Mouse (Mus musculus) frontal cortex, postnatal 14 days (tissue): Measurements from ENCODE around the gene Thrb.

Experiments
- DNase-seq, 2 experiments: peaks; one replicate each; pipeline ENCODE4 v3.0.0; 2022; ENCODE audit warnings: low spot score in 2 of 2

Gene Thrb

DNA sequence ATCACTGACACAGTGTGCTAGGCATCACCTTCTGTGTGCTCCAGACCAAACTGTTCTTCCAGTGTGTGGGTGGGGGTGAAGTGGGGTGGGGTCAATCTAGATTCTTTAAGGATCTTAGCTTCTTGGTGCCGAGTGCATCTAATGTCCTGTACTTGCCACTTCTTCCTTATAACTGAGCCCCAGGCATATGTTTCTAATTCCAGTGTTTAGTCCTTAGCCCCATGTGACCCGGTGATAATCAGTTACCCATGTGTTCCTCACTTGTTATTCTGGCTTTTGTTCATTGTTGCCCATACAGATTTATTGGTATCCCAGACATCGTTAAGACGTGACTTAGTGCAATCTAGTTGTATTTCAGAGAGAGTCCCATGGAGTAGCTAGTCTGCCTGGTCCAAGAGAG, 121.9 kb downstream of the Thrb start:
- DNase-seq: no peak

DNA sequence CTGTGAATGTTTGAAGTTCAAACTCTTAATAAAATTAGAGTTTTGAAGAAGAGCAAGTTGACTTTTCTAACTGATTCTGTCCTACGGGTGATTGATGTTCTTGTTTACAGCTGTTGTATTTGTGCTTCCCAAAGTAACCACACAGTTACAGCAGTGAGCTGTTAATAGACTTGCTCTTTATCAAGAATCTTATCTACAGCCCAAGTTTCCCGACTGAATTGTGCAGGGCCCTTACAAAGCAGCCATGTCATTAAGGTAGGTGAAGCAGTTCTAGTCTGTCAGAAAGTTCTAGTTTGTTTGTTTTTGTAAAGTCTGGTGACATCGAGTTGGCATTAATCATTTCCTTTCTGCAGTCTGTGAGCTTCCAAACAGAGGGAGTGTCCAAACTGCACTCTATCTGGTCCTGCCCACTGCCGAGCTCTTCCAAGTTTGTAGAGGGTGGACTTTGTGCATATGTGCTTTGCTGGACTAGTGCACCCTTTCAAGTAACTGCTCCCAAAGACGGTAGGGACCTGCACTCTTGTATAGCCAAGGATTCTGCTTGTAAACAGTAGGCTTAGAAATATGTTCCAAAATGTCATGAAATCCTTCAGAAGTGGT, 124.2 kb downstream of the Thrb start:
- no peak for DNase-seq

DNA sequence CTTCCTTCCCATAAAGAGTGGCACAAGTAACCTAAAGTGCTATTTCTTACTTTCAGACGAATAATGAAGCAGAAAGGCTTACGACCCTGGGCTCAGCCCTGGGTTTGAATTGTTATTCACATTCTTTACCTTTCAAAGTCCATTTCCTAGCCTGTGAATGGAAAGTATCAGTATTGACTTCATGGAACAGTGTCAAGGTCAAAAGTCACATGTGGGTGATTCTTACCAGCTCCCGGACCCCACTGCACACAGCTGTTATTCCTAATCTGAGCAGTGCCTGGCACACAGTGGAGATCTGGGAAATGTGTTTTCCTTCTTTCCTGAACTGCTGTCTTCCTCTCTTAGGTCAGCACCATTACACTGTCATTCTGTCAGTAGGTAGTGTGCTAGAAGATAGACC, 125.3 kb downstream of the Thrb start:
- DNase-seq: no peak

DNA sequence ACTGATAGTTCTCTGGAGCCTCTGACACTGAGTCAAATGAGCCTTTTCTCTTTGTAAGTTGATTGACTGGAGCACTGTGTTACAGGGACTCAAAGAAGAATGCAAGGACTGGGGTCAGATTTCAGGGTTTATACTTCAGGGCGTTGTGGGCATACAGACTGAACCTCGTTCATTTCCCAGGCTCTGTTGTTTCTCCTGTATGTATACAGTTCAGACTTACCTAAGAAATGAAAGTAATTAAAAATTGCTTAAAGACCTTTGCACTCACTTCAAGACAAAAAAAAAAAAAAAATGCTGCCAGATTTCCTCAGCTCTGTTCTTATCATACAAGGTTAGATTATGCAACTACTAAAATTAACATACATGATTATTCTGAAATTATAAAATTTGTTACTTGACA, 126.2 kb downstream of the Thrb start:
- no peak for DNase-seq

DNA sequence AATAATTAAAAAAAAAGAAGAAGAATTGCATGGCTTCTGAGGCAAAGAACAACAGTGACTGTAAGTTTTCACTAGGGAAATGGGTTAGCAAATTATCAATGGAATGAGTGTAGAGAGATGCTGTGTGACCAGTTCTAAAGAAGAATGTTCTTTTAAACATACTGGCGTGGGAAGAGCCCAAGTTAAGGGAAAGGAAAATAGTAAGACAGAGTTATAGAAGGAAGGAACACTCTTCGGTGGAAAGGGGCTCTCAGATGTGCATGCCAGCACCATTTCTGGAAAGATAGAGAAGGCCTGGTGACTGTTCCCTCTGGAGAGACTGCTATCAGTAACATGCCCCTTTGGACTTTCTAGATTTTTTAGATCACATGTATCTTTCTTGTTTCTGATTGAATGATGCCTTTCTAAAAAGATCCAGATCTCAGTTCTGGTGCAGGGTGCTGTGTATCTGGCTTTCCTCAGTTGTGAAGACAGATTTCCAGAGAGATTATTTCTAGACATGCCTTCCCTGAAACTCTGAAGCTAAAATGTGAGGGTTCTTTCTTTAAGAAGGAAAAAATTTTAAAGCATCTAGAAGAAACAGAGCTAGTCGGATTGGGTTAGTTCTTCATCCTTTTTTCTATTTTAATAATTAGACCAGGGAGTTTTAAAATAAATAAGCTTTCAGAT, 144.0 kb downstream of the Thrb start:
- no peak for DNase-seq

DNA sequence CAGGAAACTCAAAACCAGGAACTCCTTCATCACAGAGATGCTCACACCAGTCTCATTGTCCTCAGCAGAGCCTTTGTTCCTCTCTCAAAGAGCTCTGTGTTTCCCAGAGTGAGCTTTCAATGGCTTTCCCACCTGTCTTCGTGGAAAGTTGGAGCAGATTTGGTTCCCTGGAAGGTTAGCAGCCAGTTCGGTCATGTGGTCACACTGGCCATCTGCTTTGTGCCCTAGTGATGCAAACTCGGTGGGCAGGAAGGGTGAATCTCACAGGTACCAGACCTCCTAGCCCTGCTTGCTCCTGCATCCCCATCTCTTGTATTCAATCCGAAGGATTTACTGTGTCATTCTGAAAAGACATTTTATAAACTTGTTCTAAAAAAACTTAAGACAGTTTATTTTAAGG, 151.0 kb downstream of the Thrb start:
- DNase-seq: no peak

DNA sequence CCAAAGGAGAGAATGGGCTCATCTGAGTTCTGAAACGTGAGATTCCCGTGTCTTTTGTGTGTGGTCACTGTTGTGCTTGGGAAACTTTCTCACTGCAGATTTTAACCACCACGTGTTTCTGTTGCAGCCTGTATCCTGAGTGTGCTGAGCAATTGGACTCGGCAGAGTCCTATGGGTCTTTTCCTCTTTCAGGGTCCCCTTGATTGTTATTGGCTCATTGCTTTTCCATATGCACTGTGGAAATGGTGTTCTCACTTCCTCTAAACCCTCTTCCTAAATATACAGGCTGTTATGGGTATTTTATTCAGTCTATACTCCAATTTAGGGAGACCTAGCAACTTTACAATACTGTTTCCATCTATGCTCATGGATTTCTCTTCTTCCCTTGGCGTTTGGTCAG, 152.4 kb downstream of the Thrb start:
- no peak for DNase-seq

DNA sequence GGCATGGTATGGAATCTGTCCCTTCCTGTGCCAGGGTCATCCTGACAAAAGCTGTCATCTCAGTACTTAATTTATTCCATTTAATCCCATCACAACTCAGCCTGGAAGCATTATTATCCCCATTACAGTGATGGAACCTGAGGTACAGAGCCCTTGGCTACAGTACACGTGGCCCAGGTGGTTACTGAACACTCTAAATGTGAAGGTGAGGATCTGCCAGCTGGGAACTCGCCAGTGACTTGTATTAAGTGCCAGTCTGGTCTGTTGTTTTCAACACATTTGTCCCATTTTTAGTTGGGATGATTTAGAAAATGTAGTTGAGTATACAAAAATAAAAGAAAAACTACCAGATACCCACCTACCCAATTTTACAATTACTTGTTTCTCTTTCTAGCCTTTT, 155.0 kb downstream of the Thrb start:
- no peak for DNase-seq

DNA sequence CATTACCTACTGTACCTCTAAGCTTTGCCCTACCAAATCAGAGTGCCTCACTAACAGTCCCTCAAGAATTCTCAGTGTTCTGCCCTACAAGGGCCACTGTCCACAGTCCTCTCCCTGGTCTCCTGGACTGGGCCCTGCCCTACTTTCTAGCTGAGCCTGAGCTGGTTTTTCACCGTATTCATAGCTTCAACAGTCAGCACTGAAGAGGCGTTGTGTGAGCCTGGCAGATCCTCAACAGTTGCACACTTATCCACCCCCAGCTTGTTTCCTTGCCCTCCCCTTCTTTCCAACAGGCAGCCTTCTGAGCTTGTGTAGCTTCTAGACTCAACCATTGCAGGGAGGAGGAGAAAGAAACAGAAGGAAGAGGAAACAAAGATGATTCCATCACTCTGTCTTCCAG, 158.0 kb downstream of the Thrb start:
- DNase-seq: peak; percentile 27 to 42

DNA sequence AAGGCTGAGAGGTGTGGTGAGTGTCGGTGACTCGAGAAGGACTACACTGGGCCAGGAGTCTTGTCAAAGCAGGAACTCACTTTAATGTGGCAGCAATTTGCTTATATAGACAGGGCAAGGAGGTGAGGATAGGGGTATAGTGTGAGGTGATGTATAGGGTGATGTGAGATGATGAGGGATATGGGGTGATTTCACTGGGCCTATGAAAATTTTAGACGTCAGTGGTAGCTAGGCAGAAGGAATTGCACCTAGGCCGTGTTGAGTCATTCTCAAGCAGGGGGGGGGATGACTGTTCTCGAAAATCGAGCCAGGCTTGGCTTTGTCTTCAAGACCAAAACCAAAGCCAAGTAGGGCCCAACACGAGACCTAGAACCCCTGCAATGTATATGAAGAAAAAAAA, 162.7 kb downstream of the Thrb start:
- DNase-seq: no peak

DNA sequence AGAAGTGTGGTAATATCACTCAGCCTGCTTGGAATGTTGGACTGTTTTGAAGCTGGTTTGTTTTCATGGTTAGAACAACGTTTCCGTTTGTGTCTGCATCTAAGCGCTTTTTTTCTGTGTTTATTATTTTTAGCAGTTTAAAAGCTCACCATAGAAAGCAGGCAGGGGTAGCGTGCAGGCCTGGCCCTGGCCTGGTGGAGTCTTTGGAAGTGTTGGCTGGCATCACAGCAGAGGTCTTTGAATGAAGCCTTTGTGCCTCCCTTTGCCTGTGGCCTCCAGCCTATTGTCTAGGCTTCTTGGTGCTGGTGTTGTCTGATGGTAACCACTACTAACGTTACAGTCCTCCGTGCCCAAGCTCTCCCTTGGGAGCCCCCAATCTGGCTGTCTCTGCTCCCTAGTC, 167.3 kb downstream of the Thrb start:
- DNase-seq: no peak

DNA sequence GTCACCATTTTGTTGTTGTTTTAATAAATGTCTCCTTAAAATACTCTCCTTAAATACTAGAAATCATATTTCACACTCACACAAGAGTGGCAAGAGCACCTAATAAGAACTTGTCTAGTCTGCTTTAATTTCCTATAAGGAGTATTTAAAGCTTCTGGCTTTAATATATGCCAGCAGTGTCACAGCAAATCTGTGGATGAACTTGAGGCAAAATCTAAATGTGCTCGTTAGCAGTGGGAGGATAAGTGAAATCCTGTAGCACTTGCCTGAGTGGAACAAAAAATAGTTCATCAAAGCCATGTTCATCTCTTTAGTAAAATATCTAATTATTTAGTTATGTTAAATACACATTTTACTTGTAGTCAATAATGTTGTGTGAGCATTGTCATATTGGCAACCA, 175.7 kb downstream of the Thrb start:
- DNase-seq: no peak

DNA sequence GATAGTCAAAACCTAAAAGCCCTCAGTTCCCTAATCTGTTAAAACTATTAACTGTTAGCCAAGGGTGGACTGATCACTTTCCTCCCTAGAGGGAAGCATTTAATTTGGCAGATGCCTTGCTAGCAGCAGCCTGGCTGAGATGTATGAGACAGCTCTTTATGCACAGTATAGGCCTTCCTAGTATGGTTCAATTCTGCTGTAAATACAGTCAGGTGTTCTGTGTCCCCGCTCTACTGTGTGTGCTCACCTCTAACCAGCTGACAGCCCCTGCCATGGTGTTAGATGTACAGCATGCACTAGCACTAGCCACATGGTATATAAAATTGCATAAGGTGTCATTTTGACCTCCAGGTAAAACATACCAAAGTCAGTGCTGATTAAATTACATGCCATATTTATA, 176.7 kb downstream of the Thrb start:
- DNase-seq: no peak

DNA sequence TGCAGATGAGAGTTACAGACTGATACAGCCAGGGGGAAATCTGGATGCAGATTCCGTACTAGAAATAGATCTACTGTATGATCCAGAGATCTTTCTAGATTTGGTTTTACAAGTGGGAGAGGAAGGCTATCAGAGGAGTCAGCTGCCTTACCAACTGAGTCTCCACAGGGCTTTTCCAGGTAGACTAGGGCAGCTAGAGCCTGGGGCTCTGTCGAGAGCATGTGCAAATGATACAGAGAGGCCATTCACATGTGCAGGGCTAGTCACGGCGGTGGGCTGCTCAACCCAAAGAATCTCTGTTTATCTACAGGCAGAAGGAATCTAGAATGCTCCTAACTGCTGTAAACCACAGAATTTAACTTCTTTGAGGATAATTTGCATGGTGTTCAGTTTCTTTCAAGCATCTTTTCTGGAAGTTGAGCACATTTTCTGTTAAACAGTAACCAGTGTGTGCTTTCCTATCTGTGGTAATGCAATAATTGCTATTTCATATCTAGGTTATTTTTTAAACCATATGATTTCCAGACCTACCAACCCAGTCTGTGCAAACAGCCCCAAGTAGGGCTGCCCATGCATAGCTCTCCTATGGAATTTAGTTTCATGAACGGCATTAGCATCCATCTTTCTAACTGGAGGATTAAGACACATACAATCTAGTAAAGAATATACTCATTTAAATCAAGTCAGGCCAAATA, 185.1 kb downstream of the Thrb start:
- no peak for DNase-seq

DNA sequence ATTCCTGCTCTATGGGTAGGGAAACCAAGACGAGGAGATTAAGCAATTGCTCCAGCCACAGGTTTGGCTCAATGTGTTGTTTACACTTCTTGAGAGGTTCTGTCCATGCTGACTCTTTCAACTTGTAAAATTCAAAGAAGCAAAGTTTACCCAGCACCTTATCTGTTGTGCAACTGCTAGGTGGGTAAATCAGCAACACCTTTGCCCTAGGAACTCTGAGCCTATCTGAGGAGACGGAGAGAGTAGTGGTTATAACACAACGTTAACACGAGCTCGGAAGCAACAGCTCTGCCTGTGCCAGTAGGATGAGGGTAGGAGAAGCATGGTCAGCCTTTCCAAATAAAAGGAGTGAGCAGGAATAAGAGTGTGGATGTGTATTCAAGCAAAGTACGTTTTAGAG, 185.8 kb downstream of the Thrb start:
- no peak for DNase-seq

DNA sequence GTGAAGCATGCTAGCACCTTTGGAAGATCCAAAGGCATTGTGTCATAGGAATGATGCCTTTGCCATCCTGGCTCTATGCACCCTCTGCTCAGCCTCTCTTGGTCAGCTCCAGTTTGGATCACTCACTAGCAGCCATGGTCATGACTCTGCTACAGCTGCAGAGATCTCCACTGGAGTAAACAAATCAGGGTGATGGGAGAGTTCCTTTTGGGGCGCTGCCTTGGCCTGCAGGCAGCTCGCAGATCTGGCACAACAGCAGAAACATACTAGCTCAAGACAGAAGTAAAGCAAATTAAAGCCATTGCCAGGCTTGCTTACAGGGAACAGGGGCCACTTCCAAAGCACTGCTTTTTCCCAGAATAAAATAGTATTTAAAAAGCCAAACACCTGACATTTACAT, 186.6 kb downstream of the Thrb start:
- no peak for DNase-seq

DNA sequence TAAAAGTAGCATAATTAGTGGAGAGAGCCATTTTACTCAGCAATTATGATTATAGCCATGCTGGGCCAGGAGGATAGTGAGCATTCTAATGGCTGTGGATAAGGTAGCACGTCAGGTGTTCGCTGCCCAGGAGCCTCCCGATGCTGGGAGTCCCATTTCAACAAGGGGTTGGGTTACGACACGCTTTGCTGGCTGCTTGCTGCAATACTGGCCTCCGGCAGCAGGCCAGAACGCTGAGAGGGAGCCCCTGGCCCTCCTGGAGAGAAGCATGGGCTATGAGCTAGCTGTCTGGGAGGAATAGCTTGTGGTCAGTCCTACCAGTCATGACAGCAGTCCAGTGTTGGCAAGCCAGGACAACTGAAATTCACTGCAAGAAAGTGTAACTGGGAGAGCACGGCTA, 187.2 kb downstream of the Thrb start:
- no peak for DNase-seq

DNA sequence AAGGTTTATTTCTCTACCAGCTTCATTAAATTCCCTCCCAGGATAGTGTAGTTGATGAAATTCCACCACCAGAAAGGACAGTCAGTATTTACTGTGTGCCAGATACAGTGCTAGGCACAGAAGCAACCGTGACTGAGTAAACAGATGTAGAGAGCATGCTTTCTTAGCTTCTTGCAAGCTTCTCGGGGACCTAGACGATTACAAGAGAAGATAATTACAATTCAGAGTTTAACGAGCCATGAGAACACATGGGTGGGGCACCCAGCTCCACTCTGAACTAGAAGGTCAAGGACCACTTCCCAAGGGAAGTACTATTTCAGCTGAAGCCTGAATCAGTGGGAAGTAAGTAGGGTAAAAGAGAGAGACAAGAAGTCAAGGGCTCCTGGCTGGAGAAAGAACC, 190.3 kb downstream of the Thrb start:
- DNase-seq: no peak

DNA sequence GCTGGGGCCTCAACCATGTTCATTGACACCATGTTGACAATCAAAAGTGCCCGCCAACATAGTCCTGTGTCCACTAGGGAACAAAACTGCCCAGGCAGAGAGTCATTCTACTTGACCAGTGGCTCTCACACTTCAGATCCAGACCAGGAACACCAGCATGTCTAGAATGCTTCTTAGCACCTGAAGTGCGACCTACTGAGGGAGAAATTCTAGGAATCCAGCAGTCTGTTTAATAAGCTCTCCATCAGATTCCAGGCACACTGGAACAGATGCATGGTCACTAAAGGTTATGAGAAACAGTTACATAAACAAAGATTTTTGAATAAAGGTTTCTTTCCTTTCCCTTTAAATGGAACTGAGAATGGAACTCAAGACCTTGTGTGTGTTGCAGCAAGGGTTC, 192.2 kb downstream of the Thrb start:
- no peak for DNase-seq

DNA sequence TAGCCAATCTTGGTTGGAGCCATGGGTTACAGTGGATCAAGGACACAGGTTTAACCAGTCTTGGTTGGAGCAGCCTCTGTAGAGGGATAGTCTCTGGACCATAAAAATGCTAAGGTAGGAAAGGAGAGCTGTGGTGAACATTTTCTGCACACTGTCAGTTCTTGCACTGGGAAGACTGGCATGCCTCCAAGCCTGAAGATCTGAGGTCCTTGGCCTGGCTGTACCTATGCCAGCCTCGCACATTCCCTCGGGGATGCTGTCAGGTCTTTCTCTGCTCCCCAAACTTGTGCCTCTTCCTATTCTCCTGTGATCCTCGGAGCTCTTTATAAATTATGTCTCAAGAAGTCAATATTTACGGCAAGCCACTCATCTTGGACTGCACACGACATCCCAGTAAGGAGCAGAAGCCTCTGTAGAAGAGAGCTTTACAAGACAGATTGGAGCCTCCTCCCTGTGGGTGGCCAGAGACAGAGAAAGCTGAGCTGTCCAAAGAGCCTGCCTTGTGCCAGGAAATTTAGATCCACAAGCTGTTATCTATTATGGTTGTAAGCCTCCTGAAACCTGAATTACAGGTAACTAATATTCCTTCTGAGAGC, 199.8 kb downstream of the Thrb start:
- DNase-seq: no peak

DNA sequence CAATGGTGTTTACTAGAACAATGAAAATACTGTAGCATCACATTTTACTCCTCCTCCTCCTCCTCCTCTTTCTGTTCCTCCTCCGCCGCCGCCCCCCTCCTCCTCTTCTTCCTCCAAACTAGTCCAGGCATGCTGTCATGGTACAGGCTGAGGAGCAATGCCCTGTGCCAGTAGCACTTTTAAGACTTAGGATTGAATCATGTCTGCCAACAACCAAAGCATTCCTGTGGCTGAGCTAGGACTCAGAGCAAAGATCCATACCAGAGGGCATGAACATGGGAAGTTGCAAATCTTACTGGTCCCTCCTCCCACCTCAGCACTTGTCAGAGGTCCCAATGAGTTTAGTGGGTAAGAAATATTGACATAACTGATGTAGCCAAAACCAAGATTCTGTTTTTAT, 202.6 kb downstream of the Thrb start:
- no peak for DNase-seq

DNA sequence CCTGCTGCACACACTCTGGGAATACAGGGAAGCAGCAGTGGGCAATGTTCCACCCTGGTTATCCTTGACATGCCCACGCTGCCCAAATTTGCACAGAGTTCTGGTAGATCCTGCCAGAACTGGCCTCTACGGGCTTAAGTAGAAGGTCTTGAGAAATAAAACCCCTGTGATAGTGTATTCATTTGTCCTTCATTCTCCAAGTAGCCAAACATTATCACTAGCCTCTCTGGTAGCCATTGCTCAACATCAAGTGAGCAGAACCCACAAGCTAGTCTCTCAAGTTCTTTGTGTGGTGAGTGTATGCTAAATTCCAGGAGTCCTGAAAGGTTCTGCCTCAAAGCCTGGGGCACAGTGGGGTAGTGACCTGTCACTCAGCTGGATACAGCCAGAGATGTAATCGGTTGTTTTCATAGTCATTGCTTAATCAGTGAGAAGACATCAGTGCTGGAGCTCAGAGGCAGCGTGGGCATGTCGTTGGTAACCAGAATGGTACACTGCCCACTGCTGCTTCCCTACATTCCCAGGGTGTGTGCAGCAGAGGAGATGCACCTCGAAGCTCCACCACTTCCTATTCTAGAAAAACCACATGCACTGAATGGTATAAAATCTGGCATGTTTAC, 203.8 kb downstream of the Thrb start:
- no peak for DNase-seq

DNA sequence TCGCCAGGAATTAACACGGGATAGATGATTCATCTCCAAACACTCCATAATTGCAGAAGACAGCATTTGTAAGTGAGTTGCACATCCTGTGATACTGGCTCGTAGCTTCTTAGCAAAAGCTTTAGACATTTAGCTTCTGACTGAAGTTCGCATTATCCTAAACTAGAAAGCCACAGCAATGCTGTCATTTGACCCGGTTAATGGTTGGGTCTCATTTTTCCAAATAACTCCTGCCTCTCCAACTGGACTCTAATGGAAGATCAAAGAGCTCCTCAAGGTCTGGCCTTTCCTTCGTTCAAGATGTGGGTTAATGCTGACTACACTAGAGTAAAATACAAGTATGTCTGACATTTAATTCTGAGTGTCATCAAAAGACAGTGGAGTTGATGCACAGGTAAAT, 208.3 kb downstream of the Thrb start:
- no peak for DNase-seq
